Mouse (Mus musculus) olfactory bulb, adult 2 months (tissue): ENCODE measurements around the gene Gm13276.
"Not testable (repeated sequence)": the region's sequence is repeated elsewhere in the genome, so short reads cannot be mapped to it uniquely, and the experiment has no call there.

Experiments
- CTCF ChIP-seq: fragments of 200-500 bp; IDR thresholded peaks from 2 replicates; pipeline ENCODE4 v1.5.1; 2012; ENCODE audit warnings: low read depth, mild to moderate bottlenecking, low read length, moderate library complexity; ENCODE audit not compliant: insufficient read depth
- POLR2A ChIP-seq: fragments of 200-500 bp; IDR thresholded peaks from 2 replicates; pipeline ENCODE4 v1.6.1; 2012; ENCODE audit warnings: mild to moderate bottlenecking, low read depth, low read length, moderate library complexity; ENCODE audit not compliant: insufficient read depth

GRCm38 (mm10) chr4:88758751-88759150 lies 26.8 kb upstream of the Gm13276 start:
- not testable (repeated sequence) for TF ChIP-seq CTCF, POLR2A
